Mouse (Mus musculus): ENCODE measurements around the gene Matk.

Matk gene

GRCm38 (mm10) chr10:81242021-81242420, 10.7 kb upstream of the Matk start:
- no peak for DNase-seq (ENCODE audit: extremely low read depth, low read depth, low spot score)

DNA sequence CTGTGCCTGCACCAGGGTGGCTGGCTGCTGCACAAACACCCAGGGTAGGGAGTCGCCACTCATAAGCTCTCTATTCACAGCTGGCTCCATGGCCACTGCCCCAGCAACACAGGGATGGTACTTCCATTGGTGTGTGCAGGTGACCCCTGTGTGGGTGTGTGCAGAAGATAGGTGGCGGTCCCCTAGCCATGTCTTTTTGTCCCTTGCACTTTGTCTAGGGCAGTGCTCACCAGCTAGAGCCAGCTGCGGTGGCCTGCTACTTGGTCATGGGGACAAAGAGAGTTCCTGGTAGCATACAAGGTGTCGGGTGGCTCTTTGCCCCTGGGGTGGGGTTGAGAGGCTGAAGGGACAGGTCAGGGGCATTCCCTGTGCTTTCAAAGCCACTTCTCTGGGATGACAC, 8.6 kb upstream of the Matk start:
- no peak for DNase-seq (ENCODE audit: extremely low read depth, low read depth, low spot score)

DNA sequence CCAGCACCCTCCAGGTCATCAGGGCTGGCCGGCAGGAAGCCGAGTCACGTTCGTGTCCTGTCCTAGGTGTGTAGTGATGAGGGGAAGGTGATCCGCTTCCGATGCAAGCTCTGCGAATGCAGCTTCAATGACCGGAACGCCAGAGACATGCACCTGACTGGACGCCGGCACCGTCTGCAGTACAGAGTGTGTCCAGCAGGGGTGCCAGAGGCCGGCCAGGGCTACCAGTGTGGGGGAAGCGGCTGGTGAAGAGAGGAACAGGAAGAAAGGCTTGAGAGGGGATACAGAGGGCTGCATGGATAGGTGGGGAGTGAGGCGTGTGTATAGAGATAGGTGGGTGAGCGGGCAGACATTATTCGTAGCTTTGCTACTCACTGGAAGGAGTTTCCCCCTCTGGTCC, 8.1 kb upstream of the Matk start:
- no peak for DNase-seq (ENCODE audit: extremely low read depth, low read depth, low spot score)

DNA sequence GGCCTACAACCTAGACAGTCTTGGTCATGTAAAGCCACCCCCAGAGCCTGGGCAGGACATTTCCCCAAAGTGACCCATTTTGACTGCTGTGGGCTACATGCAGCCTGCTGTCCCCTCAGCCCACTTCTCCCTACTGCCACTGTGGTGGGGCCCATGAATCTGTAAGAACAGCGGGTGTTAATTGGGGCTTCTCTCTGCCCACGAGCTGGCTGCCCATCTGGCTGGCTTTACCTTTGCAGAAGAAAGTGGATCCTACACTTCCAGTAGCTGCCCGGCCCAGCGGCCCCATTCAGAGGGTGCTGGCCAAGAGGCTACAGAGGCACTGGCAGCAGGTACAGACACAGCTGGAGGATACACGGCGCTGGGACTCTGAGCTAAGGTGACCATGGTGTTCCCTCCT, 7.6 kb upstream of the Matk start:
- no peak for DNase-seq (ENCODE audit: extremely low read depth, low read depth, low spot score)

GRCm38 (mm10) chr10:81247804-81248203, 4.9 kb upstream of the Matk start:
- DNase-seq (ENCODE audit: extremely low read depth, low read depth, low spot score), result no peak

DNA sequence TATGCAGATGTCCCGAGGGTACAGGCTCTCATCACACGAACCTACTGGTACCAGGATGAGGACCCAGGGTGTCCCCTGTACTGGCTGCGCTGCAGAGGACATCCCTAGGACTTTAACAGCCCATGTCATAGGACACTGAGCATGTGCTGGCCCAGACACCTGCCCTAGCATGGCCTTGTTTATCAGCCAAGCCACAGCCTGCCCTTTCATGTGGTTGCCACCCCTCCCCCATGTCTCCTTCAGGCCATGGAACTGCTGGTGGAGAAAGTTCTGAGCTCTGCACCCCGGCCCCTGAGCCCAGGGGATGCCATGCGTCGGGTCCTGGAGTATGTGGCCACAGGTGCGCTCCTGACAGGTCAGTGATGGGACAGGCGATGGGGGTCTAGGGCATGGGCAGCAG, 3.3 kb upstream of the Matk start:
- no peak for DNase-seq (ENCODE audit: extremely low read depth, low read depth, low spot score)

DNA sequence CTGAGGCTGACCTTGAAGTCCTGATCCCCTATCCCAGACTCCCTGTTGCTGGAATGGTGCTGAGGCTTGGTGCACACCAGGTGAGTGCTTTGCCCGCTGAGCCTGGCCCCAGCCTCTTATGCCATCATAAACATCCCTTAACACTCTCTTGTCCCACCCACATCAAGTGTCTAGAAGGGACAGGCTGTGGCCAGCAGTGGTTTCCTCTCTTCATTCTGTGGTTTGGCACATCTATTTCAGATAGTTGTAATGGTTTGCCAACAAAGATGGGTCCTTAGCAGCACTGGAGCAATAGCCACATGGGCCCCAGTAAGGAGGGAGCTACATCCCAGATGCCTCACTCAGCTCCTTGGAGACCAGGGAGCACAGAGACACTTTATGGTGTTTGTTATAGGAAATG, 2.2 kb downstream of the Matk start:
- no peak for DNase-seq (ENCODE audit: extremely low read depth, low read depth, low spot score)

GRCm38 (mm10) chr10:81257158-81258039, 4.7 kb downstream of the Matk start:
- no peak for DNase-seq (ENCODE audit: extremely low read depth, low read depth, low spot score)

- no peak for DNase-seq (ENCODE audit: extremely low read depth, low read depth, low spot score)
Observed at GRCm38 (mm10) chr10:81259225-81259884, 6.6 kb downstream of the Matk start.

DNA sequence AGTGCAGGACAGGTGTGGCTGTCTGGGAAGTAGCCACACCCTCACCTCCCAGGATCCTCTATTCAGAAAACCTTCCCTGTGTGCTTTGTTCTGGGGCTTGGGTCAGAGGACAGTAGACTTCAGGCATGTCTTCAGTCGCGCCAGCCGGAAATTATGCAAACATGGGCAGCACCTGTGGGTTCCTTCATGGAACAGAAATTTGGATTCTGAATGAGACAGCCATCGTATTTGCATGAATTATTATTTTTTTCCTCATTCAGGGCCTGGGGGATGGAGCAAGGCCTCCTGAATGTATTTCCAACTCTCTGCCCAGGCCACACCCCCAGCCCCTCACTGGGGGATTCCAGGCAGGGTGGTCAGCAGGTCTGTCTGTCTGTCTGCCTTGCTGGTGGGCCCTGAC, 8.3 kb downstream of the Matk start:
- DNase-seq (ENCODE audit: extremely low read depth, low read depth, low spot score), result no peak

DNA sequence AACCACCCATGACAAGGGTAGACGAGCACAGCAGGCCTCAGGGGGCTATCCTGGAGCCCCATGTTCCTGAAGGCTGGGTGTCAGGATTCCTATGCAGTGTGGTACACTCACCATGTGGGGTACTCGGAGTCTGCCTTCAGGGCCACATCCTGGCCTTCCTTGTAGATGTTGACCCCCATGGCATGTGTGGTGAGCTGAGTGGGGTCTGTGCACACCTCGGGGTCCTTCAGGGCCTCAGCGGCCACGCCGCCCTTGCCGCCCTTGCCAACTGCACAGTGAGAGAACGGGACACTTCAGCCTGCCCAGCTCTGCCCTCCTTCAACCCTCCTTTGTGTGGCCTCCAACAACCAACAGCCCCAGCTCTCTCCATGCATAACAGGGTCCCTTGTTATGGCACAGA, 12.8 kb downstream of the Matk start:
- DNase-seq (ENCODE audit: extremely low read depth, low read depth, low spot score), result no peak

DNA sequence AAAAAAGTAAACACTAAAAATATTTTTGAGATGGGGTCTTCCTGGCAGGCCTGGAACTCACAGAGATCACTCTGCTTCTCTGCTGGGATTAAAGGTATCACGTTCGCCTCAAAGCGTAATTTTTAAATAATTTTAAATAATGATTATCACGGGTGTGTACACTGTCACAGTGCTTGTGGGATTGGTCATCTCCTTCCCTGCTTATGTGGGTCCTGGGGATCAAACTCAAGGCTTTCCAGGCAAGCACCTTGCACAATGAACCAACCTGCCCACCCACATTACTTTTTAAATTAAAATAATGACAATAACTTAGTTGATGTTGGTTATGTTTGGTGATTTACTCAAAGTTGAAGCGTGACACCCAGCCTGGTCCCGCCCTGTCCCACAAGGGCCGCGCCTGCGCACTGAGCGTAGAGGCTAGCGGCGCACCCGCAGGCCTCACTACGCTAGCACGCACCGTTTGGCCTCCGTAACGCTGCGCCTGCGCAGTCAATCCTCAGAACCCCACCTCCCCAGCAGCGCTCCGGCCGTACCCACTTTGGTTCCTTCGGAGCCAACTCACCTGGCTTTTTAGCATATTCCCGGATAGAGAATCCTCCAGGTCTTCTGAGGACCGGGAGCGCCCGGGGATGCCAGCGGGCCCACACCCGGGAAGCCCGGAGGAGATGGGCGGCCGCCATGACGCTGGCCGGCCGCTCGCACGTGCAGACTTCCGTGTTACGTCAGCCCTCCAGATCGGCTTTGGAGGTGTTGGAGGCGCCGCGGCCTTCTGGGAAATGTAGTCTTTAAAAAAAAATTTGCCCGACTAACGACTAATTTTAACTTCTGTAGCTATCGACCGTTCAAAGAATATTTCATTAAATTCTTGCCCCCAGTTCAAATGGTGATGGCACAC, 13.7 kb downstream of the Matk start, which contains the start of the genes Mrpl54 and Apba3:
TSS of gene Mrpl54 (minus strand) at position 724 of the 895 bp plus-strand sequence.
TSS of gene Apba3 (plus strand) at position 750 of the 895 bp plus-strand sequence.
- no peak for DNase-seq (ENCODE audit: extremely low read depth, low read depth, low spot score)

DNA sequence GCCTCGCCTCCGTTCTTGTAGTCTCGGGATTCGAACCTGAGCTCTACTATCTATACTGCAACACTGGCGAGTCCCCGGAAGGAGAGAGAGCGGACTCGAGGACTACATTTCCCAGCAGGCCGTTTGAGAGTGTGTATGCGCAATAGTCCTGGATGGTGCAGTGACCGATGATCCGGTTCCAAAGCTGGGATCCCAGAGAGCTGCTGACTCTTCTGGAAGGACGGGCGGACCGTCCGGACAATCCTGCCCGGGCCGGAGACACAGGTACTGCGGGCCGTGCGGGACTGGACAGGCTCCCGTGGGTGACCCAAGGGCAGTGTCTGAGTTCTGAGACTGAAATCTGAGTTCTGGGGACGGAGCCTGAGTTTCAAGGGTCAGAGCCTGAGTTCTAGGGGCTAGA, 15.3 kb downstream of the Matk start:
- DNase-seq (ENCODE audit: extremely low read depth, low read depth, low spot score), result no peak

DNA sequence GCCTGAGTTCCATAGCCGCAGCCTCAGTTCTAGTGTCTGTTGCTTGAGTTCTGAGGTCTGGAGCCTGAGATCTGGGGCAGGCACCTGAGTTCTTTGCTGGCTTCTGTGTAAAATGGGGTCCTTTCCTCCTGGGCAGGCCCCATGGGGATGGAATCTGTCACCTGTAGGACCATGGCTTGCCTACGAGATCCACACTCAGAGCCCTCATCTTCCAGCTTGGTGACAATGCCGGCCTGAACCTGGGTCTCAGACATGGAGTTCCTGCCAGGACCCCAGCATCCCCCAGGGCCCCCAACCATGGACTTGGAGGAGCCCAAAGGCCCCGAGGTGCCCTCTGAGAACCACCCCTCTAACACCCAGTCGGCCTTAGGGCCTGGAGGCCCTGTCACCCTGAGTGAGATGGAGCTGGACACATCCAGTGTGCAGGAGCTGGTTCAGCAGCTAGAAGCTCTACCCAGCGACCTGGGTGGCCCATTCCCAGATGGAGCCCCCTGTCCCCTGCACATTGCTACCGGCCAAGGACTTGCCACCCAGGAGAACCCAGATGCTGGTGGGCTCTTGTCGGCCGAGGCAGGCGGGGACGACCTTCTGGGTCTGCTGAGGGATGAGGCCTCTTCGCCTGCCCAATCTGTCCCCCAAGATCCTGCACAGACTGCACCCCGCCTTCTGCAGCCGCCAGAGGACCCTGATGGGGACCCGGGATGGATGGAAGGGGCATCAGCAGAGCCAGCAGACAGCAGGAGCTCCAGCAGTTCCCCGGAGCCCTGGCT, 16.1 kb downstream of the Matk start:
- DNase-seq (ENCODE audit: extremely low read depth, low read depth, low spot score), result no peak

GRCm38 (mm10) chr10:81272356-81272755, 19.6 kb downstream of the Matk start:
- no peak for DNase-seq (ENCODE audit: extremely low read depth, low read depth, low spot score)

DNA sequence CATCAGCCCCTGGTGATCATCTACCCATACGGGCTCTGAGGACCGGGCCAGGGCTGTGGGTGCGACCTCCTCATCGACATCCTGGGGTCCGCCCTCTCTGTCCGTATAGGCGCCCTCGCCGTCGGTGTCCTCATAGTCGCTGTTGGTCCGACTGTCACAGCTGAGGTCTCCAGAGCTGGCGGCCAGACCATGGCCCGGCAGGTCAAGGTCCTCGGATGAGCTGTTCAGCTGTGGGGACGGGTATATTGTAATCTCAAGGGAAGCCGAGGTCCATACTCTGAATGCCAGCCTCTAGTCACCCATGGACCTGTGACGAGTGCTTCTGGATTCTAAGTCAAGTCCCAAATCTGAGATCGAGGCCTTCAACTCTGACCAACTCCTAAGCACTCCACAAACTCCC, 21.1 kb downstream of the Matk start:
- no peak for DNase-seq (ENCODE audit: extremely low read depth, low read depth, low spot score)

DNA sequence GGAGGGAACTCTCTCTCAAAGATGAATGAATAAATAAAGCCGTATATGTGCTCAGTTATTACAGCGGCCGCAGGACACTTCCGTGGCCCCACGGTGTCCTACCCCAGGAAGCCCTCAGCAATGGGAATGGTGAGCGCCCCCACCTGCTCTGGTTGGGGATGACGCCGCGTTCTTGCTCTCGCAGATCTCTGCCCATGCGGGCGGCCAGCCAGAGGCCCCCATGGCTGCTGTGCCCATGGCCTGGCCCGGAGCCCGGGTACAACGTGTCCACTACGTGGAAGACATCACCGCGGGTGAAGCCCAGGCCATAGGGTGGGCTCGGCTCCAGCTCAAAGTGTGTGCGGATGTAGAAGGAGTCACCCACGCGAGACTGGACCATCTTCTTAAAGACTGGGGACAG, 24.9 kb downstream of the Matk start:
- no peak for DNase-seq (ENCODE audit: extremely low read depth, low read depth, low spot score)

- DNase-seq (ENCODE audit: extremely low read depth, low read depth, low spot score), result no peak
Observed at GRCm38 (mm10) chr10:81279496-81279895, 26.8 kb downstream of the Matk start.

DNA sequence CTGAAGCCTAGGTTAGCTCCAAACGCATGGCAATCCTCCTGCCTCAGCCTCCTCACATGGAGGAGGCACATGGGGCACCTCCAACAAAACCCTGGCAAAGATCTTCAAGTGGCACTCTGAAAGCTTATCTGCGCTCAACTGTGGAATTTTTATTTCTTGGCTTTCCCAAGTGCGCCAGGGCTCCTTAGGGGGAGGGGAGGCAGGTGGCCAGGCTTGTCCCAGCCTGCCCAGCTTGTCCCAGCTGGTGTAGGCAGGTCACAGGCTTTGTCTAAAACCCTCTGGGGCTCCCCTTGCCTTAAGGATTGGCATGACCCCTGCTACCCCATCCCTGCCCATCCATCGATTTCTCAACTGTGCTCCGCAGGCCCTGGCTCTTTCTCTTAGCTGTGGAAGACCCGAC, 31.5 kb downstream of the Matk start:
- no peak for DNase-seq (ENCODE audit: extremely low read depth, low read depth, low spot score)

DNA sequence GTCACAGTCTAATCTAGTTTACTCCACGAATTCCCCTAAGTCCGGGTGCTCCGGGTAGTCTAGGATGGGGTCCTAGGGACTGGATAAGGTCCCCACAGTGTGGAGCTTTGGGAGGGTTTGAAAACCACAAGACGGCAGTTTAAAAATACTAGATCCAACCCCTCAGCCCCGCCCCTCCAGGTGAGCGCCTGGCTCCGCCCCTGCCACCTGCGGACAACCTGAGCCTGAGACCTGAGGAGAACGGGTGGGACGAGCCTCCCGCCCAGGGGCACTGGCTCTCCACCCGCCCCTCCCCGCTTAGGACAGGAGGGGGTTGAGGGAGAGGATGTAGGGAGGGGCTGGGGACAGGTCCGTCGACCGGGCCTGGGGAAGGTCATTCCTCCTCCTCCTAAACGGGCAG, 32.0 kb downstream of the Matk start:
- DNase-seq (ENCODE audit: extremely low read depth, low read depth, low spot score), result no peak
